Mouse (Mus musculus): ENCODE measurements at regions not wholly inside any gene's neighbourhood (a gene's known extent, or its start where the extent isn't known, plus 50 kb on each side); places are given as distances from the start of the nearest gene placed in this dataset.
A peak's percentile ranks its signal among the peaks of the same experiment; 100 is the strongest.

DNA sequence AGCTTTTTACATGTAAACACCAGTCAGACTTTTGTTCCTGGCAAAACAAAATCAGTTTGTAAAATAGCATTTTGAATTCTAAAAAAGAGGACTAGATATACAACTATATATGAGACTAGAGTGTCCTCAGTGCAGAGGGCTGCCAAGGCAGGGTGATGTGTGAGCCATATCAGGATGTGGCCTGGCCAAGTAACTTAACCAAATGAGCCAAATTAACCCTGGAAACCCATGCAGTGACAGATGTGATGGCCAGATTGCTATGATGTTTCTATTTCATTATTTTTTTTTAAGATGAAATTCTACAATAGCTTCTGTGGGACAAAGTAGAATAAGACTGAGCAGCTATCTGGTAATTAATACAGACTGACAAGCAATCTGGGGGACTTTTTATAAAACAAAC lies 181.8 kb downstream of the Nova1 start:
- no peak overlapping the region for H3K9ac ChIP-seq (ENCODE audit: insufficient read depth, low read depth)
- TF ChIP-seq ZMIZ1 (IDR thresholded peaks at IDR 0.05; ENCODE audit: low read depth, low read length) (no peak), USF1 (IDR thresholded peaks at IDR 0.05; ENCODE audit: low read depth, low read length) (no peak), MAX (IDR thresholded peaks at IDR 0.05; ENCODE audit: low read length) (no peak), ELF1 (IDR thresholded peaks at IDR 0.05; ENCODE audit: low read depth, low read length) (no peak), MAZ (IDR thresholded peaks at IDR 0.05; ENCODE audit: low read depth, low read length) (no peak), UBTF (IDR thresholded peaks at IDR 0.05; ENCODE audit: low read depth, low read length) (no peak), USF2 (conservative IDR thresholded peaks at IDR 0.05; ENCODE audit: low read depth, low read length) (no peak), MEF2A (IDR thresholded peaks at IDR 0.05; ENCODE audit: borderline replicate concordance, low read depth, low read length) (no peak), POLR2A (IDR thresholded peaks at IDR 0.05; ENCODE audit: low read depth, low read length) (no peak), EP300 (IDR thresholded peaks at IDR 0.05; ENCODE audit: low read length) (no peak), MAFK (IDR thresholded peaks at IDR 0.05; ENCODE audit: insufficient replicate concordance, low read length) (no peak), JUN (IDR thresholded peaks at IDR 0.05; ENCODE audit: insufficient read depth, low read depth, low read length) (no peak), RCOR1 (conservative IDR thresholded peaks at IDR 0.05; ENCODE audit: low read depth, low read length) (no peak), SIN3A (IDR thresholded peaks at IDR 0.05; ENCODE audit: low read length) (no peak), GABPA (IDR thresholded peaks at IDR 0.05; ENCODE audit: insufficient replicate concordance, low read depth, low read length) (no peak), ZKSCAN1 (IDR thresholded peaks at IDR 0.05; ENCODE audit: borderline replicate concordance, low read depth, low read length) (no peak), ETS1 (conservative IDR thresholded peaks at IDR 0.05; ENCODE audit: low read depth, low read length) (no peak), MXI1 (IDR thresholded peaks at IDR 0.05; ENCODE audit: low read depth, low read length) (no peak), KAT2A (IDR thresholded peaks at IDR 0.05; ENCODE audit: insufficient replicate concordance, low read length) (no peak), ZNF384 (IDR thresholded peaks at IDR 0.05; ENCODE audit: low read depth, low read length) (no peak)
- in situ Hi-C loops (cut with MboI; ENCODE audit: low pct_ligation_motif_present, low pct_unique_long_range_greater_than_20kb, low sequenced_read_pairs), result no loop called here
- DNase-seq (ENCODE audit: extremely low read depth), result no peak
- no peaks in the 10 kb centered on the region for H3K36me3 ChIP-seq (replicated peaks in 1 of 2; ENCODE audit: control insufficient read depth in 1 of 2, insufficient read depth in 1 of 2, low read length in 1 of 2)
- no peak overlapping the region for H3K4me3 ChIP-seq (replicated peaks in 1 of 3; ENCODE audit: low read depth in 2 of 3, low read length in 2 of 3, poor library complexity in 1 of 3)
- no peak overlapping the region for H3K4me2 ChIP-seq (ENCODE audit: insufficient read depth, low read depth, poor library complexity, severe bottlenecking)
- H3K4me1 ChIP-seq (ENCODE audit: control insufficient read depth in 1 of 2, insufficient read depth in 2 of 2), result no peaks in the 10 kb centered on the region
- dilution Hi-C loops (cut with MboI; ENCODE audit: extremely low pct_ligation_motif_present, extremely low pct_unique_long_range_greater_than_20kb, low sequenced_read_pairs), result no loop called here
- no peaks in the 10 kb centered on the region for H3K27me3 ChIP-seq (replicated peaks)
- H3K79me2 ChIP-seq (replicated peaks; ENCODE audit: control insufficient read depth, extremely low read depth, insufficient read depth, poor library complexity, severe bottlenecking), result no peaks in the 10 kb centered on the region
- H3K9me3 ChIP-seq (replicated peaks; ENCODE audit: low read length), result peaks cover 3% of the 10 kb centered on the region
- H3K27ac ChIP-seq (ENCODE audit: insufficient read depth, low read depth), result no peak overlapping the region

DNA sequence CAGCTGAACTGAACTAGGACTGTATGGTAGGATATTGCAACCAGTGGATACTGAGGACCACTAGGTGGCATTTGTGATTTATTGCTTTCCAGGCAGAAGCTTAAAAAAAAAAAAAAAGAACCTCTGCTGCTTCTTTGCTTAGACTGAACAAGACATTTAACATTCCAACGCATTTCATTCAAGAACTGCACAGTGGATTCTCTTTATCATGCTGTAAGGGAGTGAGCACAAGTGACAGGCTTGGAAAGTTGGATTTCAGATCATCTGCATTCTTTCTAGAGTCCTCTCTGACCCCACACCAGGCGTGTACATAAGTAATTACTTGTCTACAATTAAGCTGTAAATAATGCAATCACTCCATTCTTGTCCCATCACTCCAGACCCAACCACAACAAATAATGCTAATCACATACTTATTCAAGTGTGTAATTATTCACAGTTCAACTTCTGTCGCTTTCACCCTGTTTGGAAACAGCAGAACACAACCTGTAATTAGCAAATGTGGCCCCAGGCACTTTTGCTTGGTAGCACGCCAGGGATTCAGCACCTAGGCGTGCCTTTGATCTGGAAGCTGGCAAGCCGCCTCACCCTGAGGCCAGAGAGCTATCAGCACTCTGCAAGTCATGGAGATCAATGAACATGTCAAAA lies 183.5 kb downstream of the Nova1 start:
- Histone ChIP-seq H3K27me3 (replicated peaks) (no peaks in the 10 kb centered on the region), H3K4me1 (ENCODE audit: control insufficient read depth in 1 of 2, insufficient read depth in 2 of 2) (no peaks in the 10 kb centered on the region), H3K9me3 (replicated peaks; ENCODE audit: low read length) (peaks cover 3% of the 10 kb centered on the region), H3K36me3 (replicated peaks in 1 of 2; ENCODE audit: control insufficient read depth in 1 of 2, insufficient read depth in 1 of 2, low read length in 1 of 2) (no peaks in the 10 kb centered on the region), H3K27ac (ENCODE audit: insufficient read depth, low read depth) (no peak overlapping the region), H3K79me2 (replicated peaks; ENCODE audit: control insufficient read depth, extremely low read depth, insufficient read depth, poor library complexity, severe bottlenecking) (no peaks in the 10 kb centered on the region), H3K4me2 (ENCODE audit: insufficient read depth, low read depth, poor library complexity, severe bottlenecking) (no peak overlapping the region), H3K4me3 (replicated peaks in 1 of 3; ENCODE audit: low read depth in 2 of 3, low read length in 2 of 3, poor library complexity in 1 of 3) (no peak overlapping the region), H3K9ac (ENCODE audit: insufficient read depth, low read depth) (no peak overlapping the region)
- in situ Hi-C loops (cut with MboI; ENCODE audit: low pct_ligation_motif_present, low pct_unique_long_range_greater_than_20kb, low sequenced_read_pairs), result no loop called here
- no peak for TF ChIP-seq PAX5 (IDR thresholded peaks at IDR 0.05; ENCODE audit: low read length)
- TF ChIP-seq ZNF384 (IDR thresholded peaks at IDR 0.05; ENCODE audit: low read depth, low read length), result peak; percentile 77
- peak; percentile 12 for DNase-seq (ENCODE audit: extremely low read depth)
- dilution Hi-C loops (cut with MboI; ENCODE audit: extremely low pct_ligation_motif_present, extremely low pct_unique_long_range_greater_than_20kb, low sequenced_read_pairs), result no loop called here

Data from CH12.LX (cell line).